Mouse (Mus musculus) spleen, postnatal 36 days (tissue): ENCODE data around the gene Hs3st3b1.

ENCODE experiments used
- DNase-seq, 2 experiments: peaks; one replicate each; pipeline ENCODE4 v3.0.0; 2022; ENCODE audit warnings: low spot score in 2 of 2, mixed read lengths in 1 of 2

Hs3st3b1 gene

DNA sequence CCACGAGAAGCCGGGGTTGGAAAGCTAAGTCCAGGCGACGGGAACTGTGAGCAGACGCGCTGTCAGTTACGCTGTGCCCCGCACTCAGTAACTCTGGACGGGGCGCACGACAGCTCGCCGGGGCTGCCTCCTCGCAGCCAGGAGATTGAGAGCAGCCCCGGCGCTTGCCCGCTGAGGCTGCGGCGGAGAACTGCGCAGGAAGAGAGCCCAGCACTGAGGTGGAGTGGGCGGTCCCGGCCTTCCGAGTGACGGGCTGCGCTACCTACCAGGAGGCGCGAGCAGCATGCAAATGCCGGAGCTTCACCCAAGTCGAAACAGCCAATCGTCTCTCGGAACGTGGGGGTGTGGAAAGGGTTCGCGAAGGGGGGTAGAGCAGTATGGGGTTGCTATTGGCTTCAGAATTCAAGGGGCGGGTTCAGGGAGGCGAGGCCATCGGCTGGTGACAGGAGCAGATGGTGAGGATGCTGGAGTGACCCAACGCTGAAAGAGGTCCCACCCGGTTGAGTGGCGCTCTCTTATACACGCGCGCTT, at the start of gene Hs3st3b1:
TSS of gene Hs3st3b1 (minus strand) at position 200 of the 531 bp plus-strand sequence.
- DNase-seq: peak; percentile 96

DNA sequence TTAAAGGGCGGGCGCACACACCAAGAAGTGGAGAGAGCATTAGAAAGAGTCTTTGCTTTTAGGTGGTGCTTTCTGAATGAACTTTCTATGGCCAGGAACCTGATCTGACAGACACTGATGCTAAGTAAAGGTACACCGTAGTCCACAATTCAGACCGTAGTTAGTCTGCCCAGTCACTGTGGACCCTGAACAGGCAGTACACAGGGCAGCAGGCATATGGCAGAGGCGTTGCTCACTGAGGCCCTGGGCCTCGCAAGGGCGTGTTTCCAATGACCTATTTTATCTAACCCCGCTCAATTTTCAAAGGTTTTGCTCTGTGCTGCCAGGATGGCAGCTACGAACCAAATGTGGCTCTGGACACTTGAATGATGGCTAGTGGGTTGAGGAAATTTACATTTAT, 49.4 kb upstream of the Hs3st3b1 start:
- no peak for DNase-seq

GRCm38 (mm10) chr11:63970818-63971217, 48.7 kb upstream of the Hs3st3b1 start:
- no peak for DNase-seq

GRCm38 (mm10) chr11:63969205-63969910, 47.3 kb upstream of the Hs3st3b1 start:
- DNase-seq: no peak

GRCm38 (mm10) chr11:63968388-63969035, 46.4 kb upstream of the Hs3st3b1 start:
- no peak for DNase-seq

- no peak for DNase-seq
These were observed 45.7 kb upstream of the Hs3st3b1 start for GRCm38 (mm10) chr11:63967641-63968387.

- DNase-seq: no peak
These were observed 43.3 kb upstream of the Hs3st3b1 start for GRCm38 (mm10) chr11:63965437-63965836.

DNA sequence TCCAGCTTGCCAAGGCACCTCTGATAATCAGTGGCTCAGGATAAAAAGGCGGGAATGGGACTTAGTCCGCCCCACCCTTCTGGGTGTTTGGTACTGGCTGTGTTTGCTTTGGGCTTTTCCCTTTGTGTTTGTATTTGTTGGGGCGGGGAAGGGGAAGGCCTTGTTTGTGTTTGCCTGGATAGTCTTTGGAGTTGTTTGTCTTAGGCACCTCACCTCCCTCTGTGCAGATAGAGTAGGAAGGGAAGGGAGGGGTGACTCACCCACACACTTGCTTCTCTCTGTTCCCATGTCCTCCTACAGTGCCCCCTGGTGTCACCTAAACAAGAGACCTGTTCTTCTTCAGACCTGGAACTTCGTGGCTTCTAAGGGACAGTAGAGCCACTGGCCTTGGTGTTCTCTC, 35.1 kb upstream of the Hs3st3b1 start:
- DNase-seq: peak; percentile 37 to 42

DNA sequence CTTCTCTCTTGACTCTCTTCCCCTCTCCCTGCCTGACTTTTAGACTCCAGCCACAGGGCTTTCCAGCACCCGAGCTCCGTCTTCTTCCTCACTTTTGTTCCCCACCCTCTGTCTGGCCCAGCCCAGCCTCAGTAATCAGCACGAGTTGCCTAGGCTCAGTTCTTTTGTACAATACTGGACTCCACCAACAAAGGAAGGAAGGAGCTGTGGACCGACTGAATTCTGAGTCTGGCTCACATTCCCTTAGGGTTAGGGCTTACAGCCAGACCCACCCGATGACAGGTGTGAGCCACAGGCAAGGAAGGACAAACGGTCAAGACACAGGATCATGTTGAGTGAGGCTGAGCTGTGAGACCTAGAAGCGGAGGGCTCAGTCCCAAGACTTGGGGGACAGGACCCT, 34.7 kb upstream of the Hs3st3b1 start:
- DNase-seq: no peak

GRCm38 (mm10) chr11:63953887-63954286, 31.8 kb upstream of the Hs3st3b1 start:
- no peak for DNase-seq

- no peak for DNase-seq
These were observed 30.7 kb upstream of the Hs3st3b1 start for GRCm38 (mm10) chr11:63952743-63953191.

DNA sequence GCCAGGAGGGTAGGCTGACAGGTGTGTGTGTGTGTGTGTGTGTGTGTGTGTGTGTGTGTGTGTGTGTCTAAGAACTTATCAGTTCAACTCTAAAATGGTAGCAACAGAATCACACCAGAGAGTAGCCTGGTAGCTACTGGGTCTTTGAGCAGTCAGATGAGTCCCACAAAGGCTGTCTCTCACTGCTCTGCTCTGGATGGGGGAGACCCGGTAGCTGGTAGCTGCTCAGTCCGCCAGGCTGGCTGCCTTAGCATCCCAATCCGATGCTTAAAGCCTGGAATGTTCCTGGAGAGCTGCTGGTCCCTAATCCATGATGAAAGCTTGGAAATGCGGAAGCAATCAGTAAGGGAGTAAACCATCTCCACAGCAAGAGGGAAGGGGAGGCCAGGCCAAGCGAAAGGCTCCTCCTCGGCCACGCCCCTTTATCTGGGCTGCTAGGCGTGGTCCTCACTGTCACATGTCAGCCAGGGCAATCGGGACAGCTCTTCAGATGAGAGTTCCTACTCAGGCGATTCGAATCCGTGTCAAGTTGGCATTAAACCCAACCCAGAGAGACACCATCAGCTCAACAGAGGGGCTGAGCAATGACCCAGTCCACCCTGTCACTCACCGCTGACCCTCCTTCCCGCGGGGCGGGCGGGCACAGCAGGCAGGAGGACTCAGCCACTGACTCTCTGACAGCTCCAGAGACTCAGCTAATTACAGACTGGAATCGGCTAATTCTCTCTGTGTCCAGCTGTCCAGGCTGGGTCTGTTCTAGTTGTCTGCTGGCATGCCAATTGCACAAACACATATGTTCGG, 29.9 kb upstream of the Hs3st3b1 start:
- DNase-seq: peak; percentile 27 to 38

DNA sequence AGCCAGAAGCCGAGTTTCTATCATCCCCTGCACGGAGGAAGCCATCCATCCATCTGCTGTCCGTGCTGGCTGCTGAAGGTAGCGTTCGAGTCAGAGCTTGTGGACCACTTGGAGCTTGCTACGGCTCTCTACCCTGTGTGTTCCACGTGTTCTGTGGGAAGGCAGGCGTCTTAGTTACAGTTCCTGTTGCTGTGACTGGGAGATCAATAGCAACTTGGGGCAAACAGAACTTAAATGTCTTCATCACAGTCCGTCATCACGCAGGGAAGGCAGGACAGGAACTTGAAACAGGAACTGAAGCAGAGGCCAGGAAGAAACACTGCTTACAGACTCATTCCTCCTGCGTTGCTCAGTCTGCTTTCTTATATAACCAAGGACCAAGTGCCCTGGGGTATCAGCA, 26.3 kb upstream of the Hs3st3b1 start:
- no peak for DNase-seq

DNA sequence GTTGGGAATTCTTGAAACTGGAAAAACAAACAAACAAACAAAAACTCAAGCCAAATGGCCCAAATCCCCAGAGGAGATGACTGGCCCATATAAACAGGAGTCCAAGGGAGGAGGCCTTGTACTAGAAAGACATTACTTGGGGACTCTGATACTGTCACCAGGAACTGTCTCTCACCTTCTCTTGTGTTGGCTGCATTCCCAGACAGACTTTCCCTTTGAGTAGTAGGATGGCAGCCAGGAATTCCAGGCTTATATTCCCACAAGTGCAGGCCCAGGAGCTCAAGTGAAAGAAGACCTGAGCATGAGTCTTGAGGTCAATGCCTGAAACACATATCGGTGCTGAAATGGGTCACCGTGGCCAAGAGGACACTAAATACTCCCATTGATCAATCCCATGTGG, 24.9 kb upstream of the Hs3st3b1 start:
- DNase-seq: no peak

GRCm38 (mm10) chr11:63943947-63944346, 21.9 kb upstream of the Hs3st3b1 start:
- no peak for DNase-seq

- no peak for DNase-seq
These were observed 21.3 kb upstream of the Hs3st3b1 start for GRCm38 (mm10) chr11:63943268-63943890.

DNA sequence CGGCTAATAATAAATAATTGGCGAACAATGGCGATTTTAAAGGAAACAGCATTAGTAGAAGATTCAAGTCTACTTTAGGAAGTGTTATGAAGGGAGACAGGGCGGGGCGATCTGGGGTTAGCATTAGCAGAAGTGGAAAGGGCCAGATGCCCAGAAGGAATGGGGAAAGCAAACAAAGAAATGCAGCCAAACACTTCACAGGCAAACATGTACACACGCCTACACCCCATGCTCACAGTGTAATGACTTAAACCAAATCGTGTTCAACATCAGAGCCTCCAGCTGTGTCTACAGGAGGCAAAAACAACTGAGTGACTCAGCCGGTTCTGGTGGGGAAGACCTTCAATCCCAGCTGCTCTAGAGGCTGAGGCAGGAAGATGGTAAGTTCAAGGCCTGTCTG, 20.1 kb upstream of the Hs3st3b1 start:
- DNase-seq: no peak

DNA sequence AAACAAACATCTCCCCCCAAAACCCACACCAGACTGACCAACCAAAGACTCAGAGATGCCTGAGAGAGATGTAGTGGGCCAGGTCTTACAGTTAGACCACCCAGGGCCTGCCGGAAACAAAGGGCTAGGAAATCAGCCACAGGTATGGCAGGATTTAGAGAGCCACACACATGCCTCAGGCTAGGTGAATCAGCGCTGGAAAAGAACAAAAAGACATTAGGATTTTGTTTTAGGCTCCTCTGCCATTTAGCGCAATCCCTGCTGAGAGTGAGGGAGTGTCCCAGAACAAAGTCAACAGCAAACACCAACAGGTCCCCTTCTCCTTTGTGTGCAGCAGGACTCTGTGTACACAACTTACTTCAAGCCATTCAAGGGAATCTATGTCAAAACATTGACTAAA, 14.6 kb upstream of the Hs3st3b1 start:
- DNase-seq: no peak

DNA sequence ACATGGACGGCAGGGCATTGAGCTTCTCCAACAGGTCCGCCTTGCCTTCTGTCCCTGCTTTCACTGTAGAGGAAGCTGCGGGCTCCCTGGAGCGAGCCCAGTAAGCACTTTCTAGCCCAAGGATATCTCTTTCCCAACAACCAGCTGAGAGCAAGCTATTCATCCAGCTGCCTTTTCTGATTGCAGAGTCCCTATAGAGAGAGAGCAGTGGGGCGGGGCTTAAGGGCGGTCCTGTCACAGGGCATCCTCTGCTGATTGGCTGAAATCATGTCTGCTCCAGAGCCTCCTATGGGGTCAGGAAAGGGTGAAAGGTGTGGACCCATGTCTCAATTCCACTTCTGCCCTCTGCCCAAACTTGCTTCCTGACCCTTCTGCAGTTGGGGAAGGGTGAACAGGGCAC, 4.8 kb upstream of the Hs3st3b1 start:
- DNase-seq: no peak

DNA sequence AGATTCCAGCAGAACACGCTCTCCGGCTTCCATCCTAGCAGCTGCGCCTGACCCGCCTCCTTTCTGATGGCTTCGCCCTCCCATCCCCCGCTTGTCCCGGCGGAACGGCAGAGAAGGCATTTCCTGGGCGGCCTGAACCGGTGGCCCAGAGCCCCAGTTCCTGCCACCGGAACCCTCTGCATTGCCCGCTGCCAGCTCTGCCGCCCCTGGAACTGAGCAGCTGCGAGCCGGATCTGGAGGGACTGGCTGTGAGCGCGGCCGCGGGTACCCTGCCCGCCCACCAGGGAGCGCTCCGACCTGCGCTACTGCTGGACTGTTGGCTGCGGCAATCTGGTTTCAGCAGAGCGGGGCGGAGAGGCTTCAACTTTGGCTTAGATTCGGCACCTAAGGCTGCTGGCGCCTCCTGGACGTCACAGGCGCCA, 3.1 kb upstream of the Hs3st3b1 start:
- peak; percentile 67 to 77 for DNase-seq

DNA sequence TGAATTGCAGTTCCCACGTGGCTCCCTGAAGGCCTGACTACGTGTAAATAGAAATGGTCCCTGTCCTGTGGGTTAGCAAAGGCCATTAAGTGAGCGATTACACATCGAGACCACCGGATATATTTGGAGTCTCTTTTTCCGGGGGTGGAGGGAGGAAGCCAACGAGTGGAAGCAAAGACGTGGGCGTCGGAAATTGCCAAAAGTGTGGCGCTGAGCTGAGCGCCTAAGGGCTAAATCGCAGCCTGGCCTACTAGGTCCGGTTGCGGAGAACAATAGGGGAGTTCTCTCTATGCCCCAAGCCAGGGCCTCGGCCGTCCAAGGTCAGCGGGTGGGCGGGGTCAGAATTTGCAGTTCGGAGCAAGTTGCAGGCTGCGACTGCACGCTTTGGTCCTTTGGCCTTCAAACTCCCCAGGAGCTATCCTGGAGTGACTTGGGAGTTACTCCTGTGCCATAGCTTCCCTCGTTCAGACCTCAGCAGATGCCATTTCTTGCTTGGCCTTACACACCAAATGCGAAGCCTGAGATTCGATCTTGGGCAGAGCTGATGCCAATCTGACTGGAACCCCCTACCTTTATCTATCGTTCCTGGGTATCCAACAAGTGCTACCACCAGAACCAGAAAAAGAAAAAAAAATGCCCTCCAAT, 2.3 kb upstream of the Hs3st3b1 start:
- DNase-seq: no peak
